Mouse (Mus musculus) cerebellum, postnatal 10 days (tissue): ENCODE data around the gene Tcn2.
A peak's percentile ranks its signal among the peaks of the same experiment; 100 is the strongest.
"Not testable (repeated sequence)": the region's sequence is repeated elsewhere in the genome, so short reads cannot be mapped to it uniquely, and the experiment has no call there.

Source experiments
- DNase-seq, 2 experiments: peaks; one replicate each; pipeline ENCODE4 v3.0.0; 2021; ENCODE audit warnings: mixed read lengths in 2 of 2

The Tcn2 gene

GRCm38 (mm10) chr11:3925916-3926315, 6.0 kb downstream of the Tcn2 start:
- DNase-seq, result no peak

- no peak for DNase-seq
Measured at GRCm38 (mm10) chr11:3922731-3923130, 9.2 kb downstream of the Tcn2 start.

GRCm38 (mm10) chr11:3922115-3922514, 9.8 kb downstream of the Tcn2 start:
- DNase-seq, result no peak

GRCm38 (mm10) chr11:3921281-3921850, 10.6 kb downstream of the Tcn2 start:
- peak; percentile 73 to 79 for DNase-seq

GRCm38 (mm10) chr11:3920476-3920875, 11.5 kb downstream of the Tcn2 start:
- no peak for DNase-seq

GRCm38 (mm10) chr11:3918738-3919137, 13.2 kb downstream of the Tcn2 start:
- peak; percentile 77 to 87 for DNase-seq

- DNase-seq, result peak; percentile 96 to 98
Measured at GRCm38 (mm10) chr11:3914109-3914840, 17.7 kb downstream of the Tcn2 start, which contains the start of gene Slc35e4. Slc35e4 (minus strand) TSS chr11:3914664.

GRCm38 (mm10) chr11:3913316-3914108, 18.4 kb downstream of the Tcn2 start:
- DNase-seq, result peak; percentile 93 to 96

- peak; percentile 59 to 65 for DNase-seq
Measured at GRCm38 (mm10) chr11:3912875-3913271, 19.1 kb downstream of the Tcn2 start.

- DNase-seq, result peak; percentile 64 to 76
Measured at GRCm38 (mm10) chr11:3912100-3912874, 19.7 kb downstream of the Tcn2 start.

- not testable (repeated sequence) for DNase-seq
Measured at GRCm38 (mm10) chr11:3911440-3911839, 20.5 kb downstream of the Tcn2 start.

GRCm38 (mm10) chr11:3910513-3911310, 21.2 kb downstream of the Tcn2 start:
- DNase-seq, result peak; percentile 63 to 67

GRCm38 (mm10) chr11:3909236-3909635, 22.7 kb downstream of the Tcn2 start:
- no peak for DNase-seq

GRCm38 (mm10) chr11:3905446-3905845, 26.5 kb downstream of the Tcn2 start:
- DNase-seq, result no peak

- no peak for DNase-seq
Measured at GRCm38 (mm10) chr11:3904673-3905072, 27.3 kb downstream of the Tcn2 start.

- DNase-seq, result peak; percentile 66 to 77
Measured at GRCm38 (mm10) chr11:3903046-3903445, 28.9 kb downstream of the Tcn2 start.

- no peak for DNase-seq
Measured at GRCm38 (mm10) chr11:3902516-3902915, 29.4 kb downstream of the Tcn2 start.

- DNase-seq, result no peak
Measured at GRCm38 (mm10) chr11:3900296-3900695, 31.7 kb downstream of the Tcn2 start.

GRCm38 (mm10) chr11:3895933-3896332, 36.0 kb downstream of the Tcn2 start:
- no peak for DNase-seq

- no peak for DNase-seq
Measured at GRCm38 (mm10) chr11:3895458-3895857, 36.5 kb downstream of the Tcn2 start.

GRCm38 (mm10) chr11:3894406-3895281, 37.3 kb downstream of the Tcn2 start, which contains the start of the genes 4921536K21Rik and Dusp18:
4921536K21Rik (minus strand) TSS chr11:3895098.
Dusp18 (plus strand) TSS chr11:3895240.
- DNase-seq, result peak; percentile 95 to 97
